Mouse (Mus musculus): ENCODE data around the gene Chit1. TPM values are rescaled to one million over a fixed set of nuclear protein-coding genes. Genes with fewer than 3 reads are reported as not detected.

The Chit1 gene
- polyA plus RNA-seq, 1 experiment from 2014 or later: 0.42 TPM

GRCm38 (mm10) chr1:134092852-134093770 is 17.9 kb upstream of the Chit1 start:
- no peaks in the 10 kb centered on the region for H3K36me3 ChIP-seq
- no peaks in the 10 kb centered on the region for H3K9me3 ChIP-seq (replicated peaks)
- peak overlapping the region; percentile 49 for H3K4me3 ChIP-seq
- H3K4me2 ChIP-seq: peak overlapping the region; percentile 81
- peak overlapping the region; percentile 59 for H3K9ac ChIP-seq
- no peaks in the 10 kb centered on the region for H3K27me3 ChIP-seq
- 2% methylated on average over 43 of the region's 43 CpGs for WGBS
- H3K4me1 ChIP-seq (replicated peaks): peaks cover 54% of the 10 kb centered on the region
- H3K27ac ChIP-seq: peak overlapping the region; percentile 95
- ATAC-seq (replicated peaks; ENCODE audit: insufficient number of reproducible peaks, insufficient read depth, low FRiP score, low read depth): peak; percentile 94

GRCm38 (mm10) chr1:134093771-134094526 is 17.1 kb upstream of the Chit1 start:
- Histone ChIP-seq H3K4me1 (replicated peaks) (peaks cover 63% of the 10 kb centered on the region), H3K36me3 (no peaks in the 10 kb centered on the region), H3K27ac (peak overlapping the region; percentile 95), H3K9ac (peak overlapping the region; percentile 59; the same call in 1 of the 2 replicates), H3K4me2 (peak overlapping the region; percentile 81), H3K27me3 (no peaks in the 10 kb centered on the region), H3K4me3 (peak overlapping the region; percentile 49; the same call in 1 of the 2 replicates), H3K9me3 (replicated peaks) (no peaks in the 10 kb centered on the region)
- ATAC-seq (replicated peaks; ENCODE audit: insufficient number of reproducible peaks, insufficient read depth, low FRiP score, low read depth): no peak
- WGBS: 55% methylated on average over 13 of the region's 13 CpGs

GRCm38 (mm10) chr1:134095033-134095612 is 15.9 kb upstream of the Chit1 start:
- H3K4me1 ChIP-seq (replicated peaks): peaks cover 70% of the 10 kb centered on the region
- H3K9ac ChIP-seq: no peak overlapping the region
- peak overlapping the region; percentile 2; the same call in 1 of the 2 replicates for H3K27ac ChIP-seq
- no peaks in the 10 kb centered on the region for H3K27me3 ChIP-seq
- no peaks in the 10 kb centered on the region for H3K9me3 ChIP-seq (replicated peaks)
- H3K36me3 ChIP-seq: no peaks in the 10 kb centered on the region
- ATAC-seq (replicated peaks; ENCODE audit: insufficient number of reproducible peaks, insufficient read depth, low FRiP score, low read depth): no peak
- H3K4me2 ChIP-seq: no peak overlapping the region
- WGBS: 61% methylated on average over 7 of the region's 7 CpGs
- H3K4me3 ChIP-seq: no peak overlapping the region

- WGBS: 85% methylated on average over 4 of the region's 4 CpGs
- H3K9me3 ChIP-seq (replicated peaks): no peaks in the 10 kb centered on the region
- H3K4me2 ChIP-seq: no peak overlapping the region
- peaks cover 76% of the 10 kb centered on the region for H3K4me1 ChIP-seq (replicated peaks)
- H3K27me3 ChIP-seq: no peaks in the 10 kb centered on the region
- no peak overlapping the region for H3K4me3 ChIP-seq
- no peak overlapping the region for H3K9ac ChIP-seq
- peak overlapping the region; percentile 99 for H3K27ac ChIP-seq
- ATAC-seq (replicated peaks; ENCODE audit: insufficient number of reproducible peaks, insufficient read depth, low FRiP score, low read depth): no peak
- no peaks in the 10 kb centered on the region for H3K36me3 ChIP-seq
Measured at GRCm38 (mm10) chr1:134095721-134096120, 15.3 kb upstream of the Chit1 start.

- H3K9me3 ChIP-seq (replicated peaks): no peaks in the 10 kb centered on the region
- H3K27ac ChIP-seq: peak overlapping the region; percentile 99
- H3K4me2 ChIP-seq: peak overlapping the region; percentile 40
- peak overlapping the region; percentile 40 for H3K9ac ChIP-seq
- ATAC-seq (replicated peaks; ENCODE audit: insufficient number of reproducible peaks, insufficient read depth, low FRiP score, low read depth): no peak
- peaks cover 81% of the 10 kb centered on the region for H3K4me1 ChIP-seq (replicated peaks)
- H3K27me3 ChIP-seq: no peaks in the 10 kb centered on the region
- no peak overlapping the region for H3K4me3 ChIP-seq
- H3K36me3 ChIP-seq: no peaks in the 10 kb centered on the region
- WGBS: 30% methylated on average over 14 of the region's 14 CpGs
Measured at GRCm38 (mm10) chr1:134096264-134096934, 14.6 kb upstream of the Chit1 start.

- no peaks in the 10 kb centered on the region for H3K36me3 ChIP-seq
- H3K9me3 ChIP-seq (replicated peaks): no peaks in the 10 kb centered on the region
- no peak overlapping the region for H3K4me2 ChIP-seq
- H3K27me3 ChIP-seq: no peaks in the 10 kb centered on the region
- peak overlapping the region; percentile 40; the same call in 1 of the 2 replicates for H3K9ac ChIP-seq
- 85% methylated on average over 7 of the region's 7 CpGs for WGBS
- H3K4me3 ChIP-seq: no peak overlapping the region
- peak overlapping the region; percentile 99 for H3K27ac ChIP-seq
- H3K4me1 ChIP-seq (replicated peaks): peaks cover 75% of the 10 kb centered on the region
- ATAC-seq (replicated peaks; ENCODE audit: insufficient number of reproducible peaks, insufficient read depth, low FRiP score, low read depth): no peak
Measured at GRCm38 (mm10) chr1:134097080-134097855, 13.8 kb upstream of the Chit1 start.

GRCm38 (mm10) chr1:134097956-134098725 is 12.9 kb upstream of the Chit1 start:
- Histone ChIP-seq H3K36me3 (no peaks in the 10 kb centered on the region), H3K4me3 (peak overlapping the region; percentile 46), H3K27ac (peak overlapping the region; percentile 99), H3K9me3 (replicated peaks) (no peaks in the 10 kb centered on the region), H3K9ac (peak overlapping the region; percentile 48), H3K4me2 (peak overlapping the region; percentile 67), H3K27me3 (no peaks in the 10 kb centered on the region), H3K4me1 (replicated peaks) (peaks cover 70% of the 10 kb centered on the region)
- ATAC-seq (replicated peaks; ENCODE audit: insufficient number of reproducible peaks, insufficient read depth, low FRiP score, low read depth): no peak
- WGBS: 39% methylated on average over 13 of the region's 13 CpGs

- H3K4me3 ChIP-seq: peak overlapping the region; percentile 46
- ATAC-seq (replicated peaks; ENCODE audit: insufficient number of reproducible peaks, insufficient read depth, low FRiP score, low read depth): peak; percentile 91
- H3K4me2 ChIP-seq: peak overlapping the region; percentile 67
- H3K27ac ChIP-seq: peak overlapping the region; percentile 99
- H3K4me1 ChIP-seq (replicated peaks): peaks cover 70% of the 10 kb centered on the region
- no peaks in the 10 kb centered on the region for H3K36me3 ChIP-seq
- 1% methylated on average over 17 of the region's 17 CpGs for WGBS
- H3K9me3 ChIP-seq (replicated peaks): no peaks in the 10 kb centered on the region
- peak overlapping the region; percentile 49 for H3K9ac ChIP-seq
- H3K27me3 ChIP-seq: no peaks in the 10 kb centered on the region
Measured at GRCm38 (mm10) chr1:134098726-134099515, 12.1 kb upstream of the Chit1 start.

- Histone ChIP-seq H3K27me3 (no peaks in the 10 kb centered on the region), H3K4me1 (replicated peaks) (peaks cover 72% of the 10 kb centered on the region), H3K4me2 (peak overlapping the region; percentile 67), H3K9me3 (replicated peaks) (no peaks in the 10 kb centered on the region), H3K27ac (peak overlapping the region; percentile 99), H3K4me3 (peak overlapping the region; percentile 46), H3K9ac (peak overlapping the region; percentile 49), H3K36me3 (no peaks in the 10 kb centered on the region)
- no peak; the same call in 1 of the 2 replicates for ATAC-seq (replicated peaks; ENCODE audit: insufficient number of reproducible peaks, insufficient read depth, low FRiP score, low read depth)
- 12% methylated on average over 12 of the region's 12 CpGs for WGBS
Measured at GRCm38 (mm10) chr1:134099516-134100235, 11.4 kb upstream of the Chit1 start.
